In genomic region chr13:54304251-54304650, GRCm38 (mm10) we compare ENCODE assay signal across 7 mouse cellular contexts.
DNase-seq lines count a peak whose midpoint lies in the region; ATAC-seq and TF ChIP-seq lines count a peak whose summit lies in the region.

No protein-coding gene starts in this region.

- WGBS in kidney, embryonic 16.5 days = 34% methylated on average over 5 of the region's 5 CpGs
- 73% methylated on average over 5 of the region's 5 CpGs for WGBS in forebrain, embryonic 10.5 days
- WGBS in hindbrain, postnatal 0 days = 49% methylated on average over 5 of the region's 5 CpGs
- WGBS in neural tube, embryonic 14.5 days = 39% methylated on average over 5 of the region's 5 CpGs

- H3K27me3 ChIP-seq in kidney, embryonic 16.5 days (ENCODE audit: insufficient read depth, low read length) = no peaks in the 10 kb centered on the region
- H3K27me3 ChIP-seq in forebrain, embryonic 10.5 days (ENCODE audit: poor library complexity, severe bottlenecking) = peaks cover 21% of the 10 kb centered on the region
- no peaks in the 10 kb centered on the region for H3K27me3 ChIP-seq in hindbrain, postnatal 0 days (ENCODE audit: insufficient read depth, low read length)
- H3K27me3 ChIP-seq in neural tube, embryonic 14.5 days (ENCODE audit: control insufficient read depth, insufficient read depth, low read length) = no peaks in the 10 kb centered on the region

- no peak for TF ChIP-seq CTCF in hindbrain, postnatal 0 days (IDR thresholded peaks at IDR 0.05; ENCODE audit: low read depth)

- no peak for ATAC-seq in kidney, embryonic 16.5 days (ENCODE audit: low FRiP score, low TSS enrichment)
- ATAC-seq in hindbrain, postnatal 0 days = no peak
- no peak for ATAC-seq in neural tube, embryonic 14.5 days (ENCODE audit: low read depth)

- no peaks in the 10 kb centered on the region for H3K36me3 ChIP-seq in kidney, embryonic 16.5 days (ENCODE audit: insufficient read depth, low read length)
- H3K36me3 ChIP-seq in forebrain, embryonic 10.5 days (replicated peaks) = no peaks in the 10 kb centered on the region
- H3K36me3 ChIP-seq in hindbrain, postnatal 0 days (ENCODE audit: insufficient read depth, low read length) = no peaks in the 10 kb centered on the region
- H3K36me3 ChIP-seq in neural tube, embryonic 14.5 days (ENCODE audit: control insufficient read depth, insufficient read depth, low read length) = no peaks in the 10 kb centered on the region

- peak overlapping the region; percentile 99; the same call in 1 of the 2 replicates for H3K27ac ChIP-seq in kidney, embryonic 16.5 days (ENCODE audit: low read length)
- H3K27ac ChIP-seq in forebrain, embryonic 10.5 days = peak overlapping the region; percentile 100
- H3K27ac ChIP-seq in hindbrain, postnatal 0 days = peak overlapping the region; percentile 100
- H3K27ac ChIP-seq in neural tube, embryonic 14.5 days (ENCODE audit: low read depth, low read length) = peak overlapping the region; percentile 98

- no peaks in the 10 kb centered on the region for H3K9me3 ChIP-seq in kidney, embryonic 16.5 days (ENCODE audit: low read length)
- H3K9me3 ChIP-seq in forebrain, embryonic 10.5 days = no peaks in the 10 kb centered on the region
- no peaks in the 10 kb centered on the region for H3K9me3 ChIP-seq in hindbrain, postnatal 0 days (ENCODE audit: low read length)
- H3K9me3 ChIP-seq in neural tube, embryonic 14.5 days (ENCODE audit: control insufficient read depth, low read length) = no peaks in the 10 kb centered on the region

- peak overlapping the region; percentile 95; the same call in 1 of the 2 replicates for H3K9ac ChIP-seq in kidney, embryonic 16.5 days (replicated peaks; ENCODE audit: low read length)
- H3K9ac ChIP-seq in hindbrain, postnatal 0 days (replicated peaks; ENCODE audit: low read length) = peak overlapping the region; percentile 99
- no peak overlapping the region for H3K9ac ChIP-seq in neural tube, embryonic 14.5 days (replicated peaks; ENCODE audit: low read depth, low read length)

- no peak overlapping the region for H3K4me3 ChIP-seq in kidney, embryonic 16.5 days (ENCODE audit: low read length)
- H3K4me3 ChIP-seq in forebrain, embryonic 10.5 days = 0 out of 2 replicates have a peak overlapping the region, but pooled peaks have one; percentile 89
- no peak overlapping the region for H3K4me3 ChIP-seq in hindbrain, postnatal 0 days (ENCODE audit: low read length)
- H3K4me3 ChIP-seq in neural tube, embryonic 14.5 days (ENCODE audit: low read depth, low read length) = peak overlapping the region; percentile 77; the same call in 1 of the 2 replicates

- DNase-seq in kidney, postnatal 14 days = no peak
- no peak for DNase-seq in forebrain, embryonic 10.5 days (ENCODE audit: extremely low spot score, low spot score)
- DNase-seq in hindbrain, postnatal 0 days (ENCODE audit: low spot score) = no peak
- DNase-seq in urinary bladder, postnatal 36 days (ENCODE audit: low spot score in 2 of 2) = no peak
- DNase-seq in layer of hippocampus, postnatal 25 days (ENCODE audit: extremely low spot score in 1 of 2, low spot score in 1 of 2) = no peak

- H3K4me1 ChIP-seq in kidney, embryonic 16.5 days (ENCODE audit: insufficient read depth, low read length) = peaks cover 17% of the 10 kb centered on the region
- peaks cover 36% of the 10 kb centered on the region for H3K4me1 ChIP-seq in forebrain, embryonic 10.5 days
- H3K4me1 ChIP-seq in hindbrain, postnatal 0 days (ENCODE audit: insufficient read depth, low read length) = peaks cover 27% of the 10 kb centered on the region
- peaks cover 15% of the 10 kb centered on the region for H3K4me1 ChIP-seq in neural tube, embryonic 14.5 days (ENCODE audit: control insufficient read depth, insufficient read depth, low read length)

- peak overlapping the region; percentile 96; the same call in 1 of the 2 replicates for H3K4me2 ChIP-seq in kidney, embryonic 16.5 days (replicated peaks; ENCODE audit: low read depth, low read length)
- H3K4me2 ChIP-seq in hindbrain, postnatal 0 days (ENCODE audit: low read depth, low read length) = peak overlapping the region; percentile 99
- peak overlapping the region; percentile 96 for H3K4me2 ChIP-seq in neural tube, embryonic 14.5 days (ENCODE audit: low read depth, low read length)

Comparison
In these comparisons a context has a peak if more than half of its experiments do, and no peak if none do; other contexts are left out.
1. H3K4me3 ChIP-seq: peak in forebrain, embryonic 10.5 days (single experiment) and neural tube, embryonic 14.5 days (single experiment); none in kidney, embryonic 16.5 days (single experiment) and hindbrain, postnatal 0 days (single experiment).
2. Peak in every context shown above with its lines, with median percentiles within 50 percentile points of each other: H3K27ac ChIP-seq and H3K4me2 ChIP-seq.